Mouse (Mus musculus): ENCODE data around the gene Kdm4c. TPM values are rescaled to one million over a fixed set of nuclear protein-coding genes. Genes with fewer than 3 reads are reported as not detected.
"Not testable (repeated sequence)": the region's sequence is repeated elsewhere in the genome, so short reads cannot be mapped to it uniquely, and the experiment has no call there.

Kdm4c gene
- polyA plus RNA-seq, 1 experiment from 2014 or later = 13.9 TPM

DNA sequence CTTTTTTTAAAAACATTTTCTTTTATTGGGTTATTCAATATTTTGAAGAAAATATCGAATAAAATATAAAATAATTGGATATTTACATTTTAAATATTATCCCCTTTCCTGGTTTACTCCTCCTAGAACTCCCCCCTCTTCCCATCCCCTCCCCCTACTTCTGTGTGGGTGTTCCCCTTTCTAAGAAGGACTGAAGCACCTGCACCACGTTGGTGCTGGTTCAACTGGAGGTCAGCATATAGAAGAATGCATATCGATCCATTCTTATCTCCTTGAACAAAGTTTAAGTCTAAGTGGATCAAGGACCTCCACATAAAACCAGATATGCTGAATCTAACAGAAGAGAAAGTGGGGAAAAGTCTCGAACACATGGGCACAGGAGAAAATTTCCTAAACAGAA is 144.3 kb downstream of the Kdm4c start:
- no peaks in the 10 kb centered on the region for H3K9me3 ChIP-seq (ENCODE audit: control insufficient read depth, low read length)
- H3K27me3 ChIP-seq (ENCODE audit: control insufficient read depth, insufficient read depth, low read length) = no peaks in the 10 kb centered on the region
- H3K4me1 ChIP-seq (ENCODE audit: control insufficient read depth, insufficient read depth, low read length) = no peaks in the 10 kb centered on the region
- H3K4me2 ChIP-seq = no peak overlapping the region
- no peak overlapping the region for H3K9ac ChIP-seq (ENCODE audit: low read length)
- no peaks in the 10 kb centered on the region for H3K36me3 ChIP-seq (ENCODE audit: control insufficient read depth, insufficient read depth, low read length)
- no peak overlapping the region for H3K4me3 ChIP-seq (ENCODE audit: low read depth, low read length)
- H3K27ac ChIP-seq (ENCODE audit: low read depth, low read length) = no peak overlapping the region
- 88% methylated on average over 4 of the region's 4 CpGs for WGBS
- DNase-seq (ENCODE audit: low spot score, missing footprints) (peak; percentile 19), ATAC-seq (ENCODE audit: low FRiP score) (no peak)

DNA sequence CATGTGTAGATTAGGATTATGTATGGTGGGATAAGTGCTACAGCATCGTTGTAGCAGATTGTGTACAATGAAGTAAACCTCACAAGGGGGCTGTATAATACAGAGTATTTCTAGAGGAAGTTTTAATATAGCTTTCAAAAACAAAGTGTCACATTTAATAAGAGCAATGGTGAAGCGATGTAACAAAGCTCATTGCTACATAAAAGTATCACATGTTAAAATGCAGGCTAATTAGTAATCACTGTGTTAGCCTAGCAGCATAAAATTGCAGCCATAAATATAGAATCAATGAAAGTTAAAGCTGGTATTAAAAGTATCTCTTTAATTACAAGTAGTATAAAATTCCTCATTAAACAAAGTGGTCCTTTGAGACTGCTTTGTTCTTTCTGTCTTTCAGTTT is 150.9 kb downstream of the Kdm4c start:
- no peak overlapping the region for H3K4me2 ChIP-seq
- no peaks in the 10 kb centered on the region for H3K9me3 ChIP-seq (ENCODE audit: control insufficient read depth, low read length)
- no peak overlapping the region for H3K27ac ChIP-seq (ENCODE audit: low read depth, low read length)
- peaks cover 3% of the 10 kb centered on the region; the same call in 1 of the 2 replicates for H3K36me3 ChIP-seq (ENCODE audit: control insufficient read depth, insufficient read depth, low read length)
- 93% methylated on average over 2 of the region's 2 CpGs for WGBS
- ATAC-seq (ENCODE audit: low FRiP score) (no peak), DNase-seq (ENCODE audit: low spot score, missing footprints) (no peak)
- no peaks in the 10 kb centered on the region for H3K27me3 ChIP-seq (ENCODE audit: control insufficient read depth, insufficient read depth, low read length)
- no peaks in the 10 kb centered on the region for H3K4me1 ChIP-seq (ENCODE audit: control insufficient read depth, insufficient read depth, low read length)
- H3K4me3 ChIP-seq (ENCODE audit: low read depth, low read length) = no peak overlapping the region
- no peak overlapping the region for H3K9ac ChIP-seq (ENCODE audit: low read length)

DNA sequence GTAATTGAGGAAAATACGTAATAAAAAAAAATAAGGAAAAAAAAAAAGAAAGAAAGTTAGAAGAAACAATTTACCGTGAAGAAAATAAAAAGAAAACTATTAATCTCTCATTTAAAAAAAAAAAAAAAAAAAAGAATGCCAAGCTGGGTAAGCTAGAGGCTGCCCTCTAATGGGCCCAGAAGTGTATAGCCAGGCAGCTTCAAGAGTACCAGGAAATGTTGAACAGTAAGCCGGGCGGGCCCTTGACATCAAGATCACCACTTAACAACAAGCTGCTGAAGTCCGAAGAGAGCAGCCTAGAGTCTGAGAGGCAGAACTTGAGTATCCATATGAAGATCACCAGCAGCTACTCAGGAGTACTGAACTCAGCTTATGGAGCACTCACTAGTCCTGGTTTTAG is 154.3 kb downstream of the Kdm4c start:
- WGBS = 94% methylated on average over 5 of the region's 5 CpGs
- no peak for ATAC-seq (ENCODE audit: low FRiP score)

DNA sequence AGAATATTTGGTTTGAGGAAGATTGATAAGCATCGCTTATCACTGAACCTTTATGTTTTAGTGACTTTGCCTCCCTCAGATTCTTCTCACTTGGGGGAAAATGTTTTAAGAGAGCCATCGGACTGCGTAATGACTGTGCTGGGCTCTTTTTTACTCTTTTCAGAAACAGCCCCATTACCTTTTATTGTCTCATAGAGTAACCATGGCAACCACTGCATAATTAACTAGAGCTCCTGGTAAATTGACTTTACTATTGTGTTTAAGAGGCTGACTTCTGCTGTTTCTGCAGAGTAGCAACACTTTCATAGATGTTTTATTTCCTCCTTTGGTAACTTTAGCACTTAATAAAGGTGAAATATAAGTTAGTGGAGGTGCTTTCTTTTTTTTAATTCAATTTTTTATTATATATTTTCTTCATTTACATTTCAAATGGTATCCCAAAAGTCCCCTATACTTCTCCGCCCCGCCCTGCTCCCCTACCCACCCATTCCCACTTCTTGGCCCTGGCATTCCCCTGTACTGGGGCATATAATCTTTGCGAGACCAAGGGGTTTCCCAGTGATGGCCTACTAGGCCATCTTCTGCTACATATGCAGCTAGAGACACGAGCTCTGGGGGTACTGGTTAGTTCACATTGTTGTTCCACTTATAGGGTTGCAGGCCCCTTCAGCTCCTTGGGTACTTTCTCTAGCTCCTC is 159.5 kb downstream of the Kdm4c start:
- H3K9me3 ChIP-seq (ENCODE audit: control insufficient read depth, low read length); H3K4me2 ChIP-seq; DNase-seq (ENCODE audit: low spot score, missing footprints); ATAC-seq (ENCODE audit: low FRiP score); H3K4me1 ChIP-seq (ENCODE audit: control insufficient read depth, insufficient read depth, low read length); H3K4me3 ChIP-seq (ENCODE audit: low read depth, low read length); H3K27ac ChIP-seq (ENCODE audit: low read depth, low read length); H3K9ac ChIP-seq (ENCODE audit: low read length); H3K27me3 ChIP-seq (ENCODE audit: control insufficient read depth, insufficient read depth, low read length); H3K36me3 ChIP-seq (ENCODE audit: control insufficient read depth, insufficient read depth, low read length): not testable (repeated sequence)
- WGBS = 71% methylated on average over 7 of the region's 7 CpGs

More for the DNA sequence above, 154.3 kb downstream of the Kdm4c start:
- H3K27me3 ChIP-seq (ENCODE audit: control insufficient read depth, insufficient read depth, low read length) = no peaks in the 10 kb centered on the region
- no peak overlapping the region for H3K4me2 ChIP-seq
- H3K4me1 ChIP-seq (ENCODE audit: control insufficient read depth, insufficient read depth, low read length) = no peaks in the 10 kb centered on the region
- DNase-seq (ENCODE audit: low spot score, missing footprints) = no peak
- H3K9me3 ChIP-seq (ENCODE audit: control insufficient read depth, low read length) = no peaks in the 10 kb centered on the region
- no peak overlapping the region for H3K27ac ChIP-seq (ENCODE audit: low read depth, low read length)
- no peak overlapping the region for H3K9ac ChIP-seq (ENCODE audit: low read length)
- H3K36me3 ChIP-seq (ENCODE audit: control insufficient read depth, insufficient read depth, low read length) = peaks cover 3% of the 10 kb centered on the region; the same call in 1 of the 2 replicates
- H3K4me3 ChIP-seq (ENCODE audit: low read depth, low read length) = no peak overlapping the region

DNA sequence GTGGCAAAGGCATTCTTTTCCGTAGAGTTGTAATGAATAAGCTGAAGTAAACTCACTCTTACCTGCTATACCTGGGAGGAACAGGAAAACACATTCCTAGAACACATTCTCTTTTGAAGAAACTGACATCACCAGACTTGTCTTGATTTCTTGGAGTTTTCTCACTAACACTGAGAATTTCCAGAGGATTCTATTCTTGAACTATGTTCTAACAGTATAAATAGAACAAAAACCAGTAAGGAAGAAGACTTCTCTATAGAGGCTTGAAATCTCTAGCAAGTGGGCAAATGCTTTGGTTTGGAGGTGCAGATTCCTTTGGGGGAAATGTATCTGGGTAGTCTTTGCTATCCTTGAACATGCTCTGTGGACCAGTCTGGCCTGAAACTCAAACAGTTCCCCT is 166.4 kb downstream of the Kdm4c start:
- no peak overlapping the region for H3K4me2 ChIP-seq
- DNase-seq (ENCODE audit: low spot score, missing footprints) = no peak
- H3K9me3 ChIP-seq (ENCODE audit: control insufficient read depth, low read length) = no peaks in the 10 kb centered on the region
- H3K4me3 ChIP-seq (ENCODE audit: low read depth, low read length) = no peak overlapping the region
- H3K4me1 ChIP-seq (ENCODE audit: control insufficient read depth, insufficient read depth, low read length) = no peaks in the 10 kb centered on the region
- WGBS = 61% methylated on average over 1 of the region's 1 CpGs
- no peak for ATAC-seq (ENCODE audit: low FRiP score)
- H3K9ac ChIP-seq (ENCODE audit: low read length) = no peak overlapping the region
- no peaks in the 10 kb centered on the region for H3K27me3 ChIP-seq (ENCODE audit: control insufficient read depth, insufficient read depth, low read length)
- no peak overlapping the region for H3K27ac ChIP-seq (ENCODE audit: low read depth, low read length)
- H3K36me3 ChIP-seq (ENCODE audit: control insufficient read depth, insufficient read depth, low read length) = no peaks in the 10 kb centered on the region

DNA sequence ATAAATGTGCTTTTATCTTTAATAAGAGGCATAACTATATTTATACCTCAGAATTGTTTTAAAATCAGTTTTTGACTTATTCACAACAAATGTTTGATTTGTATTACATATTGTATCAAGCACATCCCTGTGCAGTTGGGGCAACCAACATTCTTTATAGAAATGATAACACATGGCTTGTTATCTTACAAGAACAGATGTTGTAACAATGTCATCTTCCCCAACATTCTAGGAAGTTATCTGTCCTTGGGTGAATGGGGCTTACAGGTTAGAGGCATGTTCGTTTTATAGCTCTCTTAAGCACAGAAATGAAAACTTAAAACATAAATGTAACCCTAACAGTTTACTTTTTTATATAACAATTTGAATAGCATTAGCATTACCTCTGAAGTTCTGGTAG is 177.5 kb downstream of the Kdm4c start:
- H3K4me2 ChIP-seq = no peak overlapping the region
- no peak overlapping the region for H3K27ac ChIP-seq (ENCODE audit: low read depth, low read length)
- H3K36me3 ChIP-seq (ENCODE audit: control insufficient read depth, insufficient read depth, low read length) = no peaks in the 10 kb centered on the region
- DNase-seq (ENCODE audit: low spot score, missing footprints) = no peak
- no peak for ATAC-seq (ENCODE audit: low FRiP score)
- H3K4me1 ChIP-seq (ENCODE audit: control insufficient read depth, insufficient read depth, low read length) = no peaks in the 10 kb centered on the region
- no peaks in the 10 kb centered on the region for H3K27me3 ChIP-seq (ENCODE audit: control insufficient read depth, insufficient read depth, low read length)
- H3K4me3 ChIP-seq (ENCODE audit: low read depth, low read length) = no peak overlapping the region
- no peak overlapping the region for H3K9ac ChIP-seq (ENCODE audit: low read length)
- WGBS = 80% methylated on average over 1 of the region's 1 CpGs
- H3K9me3 ChIP-seq (ENCODE audit: control insufficient read depth, low read length) = no peaks in the 10 kb centered on the region

Other genes starting within 250 kb of the Kdm4c start
- 3.2 and 4.1 TPM in 2 replicates for gene Frmd3, start 229.1 kb upstream of the Kdm4c start, polyA plus RNA-seq (2014; fragmentation: Nextera tagmentation; extraction: Ambion mirVana)